Mouse (Mus musculus) central nervous system, embryonic 11.5 days (tissue): ENCODE measurements around the gene Epdr1. TPM values are rescaled to one million over a fixed set of nuclear protein-coding genes. Genes with fewer than 3 reads are reported as not detected.

Source experiments
- polyA plus RNA-seq: library from polyadenylated mRNA; depleted of rRNA; stranded (reverse); fragments of >200 nt; gene quantifications from 2 replicates; pipeline ENCODE4 v1.2.3, GENCODE M21; 2012; rRNA removed

The Epdr1 gene
- polyA plus RNA-seq = 12.4 and 21.4 TPM in 2 replicates

DNA sequence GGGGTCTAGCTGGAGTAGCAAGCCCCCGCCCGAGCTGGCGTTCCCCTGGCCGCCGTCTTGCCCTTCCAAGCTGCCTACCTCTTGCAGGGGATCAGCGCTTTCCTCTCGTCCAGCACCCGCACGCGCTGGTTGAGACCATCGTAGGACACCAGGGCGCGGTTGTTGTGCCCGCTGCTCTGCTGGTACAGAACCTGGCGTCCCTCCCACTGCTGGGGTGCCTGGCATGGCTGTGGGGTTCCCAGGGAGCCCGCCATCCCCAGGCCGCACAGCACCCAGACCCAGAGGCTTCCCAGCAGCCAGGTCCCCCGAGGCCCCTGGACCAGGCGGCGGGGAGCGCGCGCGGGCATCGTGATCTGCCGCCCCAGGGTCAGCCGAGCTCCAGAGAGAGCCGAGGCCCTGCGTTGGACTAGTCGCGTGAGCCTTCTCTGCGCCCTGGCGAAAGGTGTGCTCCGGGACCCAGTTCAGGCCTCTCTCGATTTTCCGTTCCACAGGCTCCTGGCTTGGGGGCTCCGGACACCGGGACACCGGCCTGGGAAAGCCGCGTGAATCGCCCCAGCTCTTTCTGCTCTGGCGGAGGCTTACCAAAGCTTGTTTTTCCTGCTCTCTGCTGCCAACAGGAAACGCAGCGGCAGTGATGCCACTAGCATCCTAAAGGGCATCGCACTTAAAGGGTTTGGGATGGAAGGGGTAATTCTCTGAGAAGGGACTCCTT lies at the start of gene Epdr1:
Gene Epdr1 (minus strand): TSS at position 712 of the 712 bp plus-strand sequence.

DNA sequence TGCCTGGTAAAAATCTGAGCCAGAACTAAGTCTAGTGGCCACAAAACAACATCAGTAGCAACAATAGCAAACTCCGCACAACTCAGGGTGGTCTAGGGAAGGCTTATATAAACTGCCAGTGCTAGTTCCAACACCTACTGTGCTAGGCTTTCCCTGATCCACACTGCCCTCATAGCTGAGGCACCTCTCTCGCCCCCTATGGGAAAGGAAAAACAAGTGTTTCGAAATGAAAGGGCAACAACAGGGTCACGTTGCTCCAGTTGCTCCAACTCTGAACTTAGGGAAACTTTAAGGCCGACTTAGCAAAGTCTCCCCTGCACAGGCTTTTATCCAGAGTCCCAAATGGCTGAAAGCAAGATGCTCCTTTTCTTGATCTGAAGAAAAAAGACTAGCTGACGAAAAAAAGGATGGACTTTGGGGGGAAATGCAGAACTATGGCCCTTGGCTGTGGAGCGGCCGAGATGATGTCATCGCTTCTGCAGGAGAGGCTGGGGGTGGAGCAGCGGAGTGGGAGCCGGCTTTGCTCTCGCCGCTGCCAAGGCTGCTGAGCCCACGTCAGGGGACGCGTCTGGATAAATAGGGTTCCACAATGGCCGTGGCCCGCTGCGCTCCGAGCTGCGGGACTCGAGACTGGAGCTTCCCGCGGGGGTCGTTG lies 3.0 kb upstream of the Epdr1 start, which contains the start of gene Sfrp4:
Gene Sfrp4 (plus strand): TSS at position 532 of the 655 bp plus-strand sequence.

Other genes with a start within 250 kb of the Epdr1 start
- gene Stard3nl, start 224.1 kb downstream of the Epdr1 start, polyA plus RNA-seq = 61.3 and 70.7 TPM in 2 replicates
- gene Sfrp4, start 3.2 kb upstream of the Epdr1 start, polyA plus RNA-seq = 1.5 and 2.0 TPM in 2 replicates
- not detected in 2 replicates for gene Nme8, start 77.9 kb upstream of the Epdr1 start, polyA plus RNA-seq
- 0.08 and 0.15 TPM in 2 replicates for gene Gpr141, start 204.3 kb upstream of the Epdr1 start, polyA plus RNA-seq